Mouse (Mus musculus): ENCODE results near the gene Fam69a. TPM values are rescaled to one million over a fixed set of nuclear protein-coding genes. Genes with fewer than 3 reads are reported as not detected.
"Not testable (repeated sequence)": the region's sequence is repeated elsewhere in the genome, so short reads cannot be mapped to it uniquely, and the experiment has no call there.

Gene Fam69a
- polyA plus RNA-seq, 1 experiment from 2014 or later: 50.0 TPM

DNA sequence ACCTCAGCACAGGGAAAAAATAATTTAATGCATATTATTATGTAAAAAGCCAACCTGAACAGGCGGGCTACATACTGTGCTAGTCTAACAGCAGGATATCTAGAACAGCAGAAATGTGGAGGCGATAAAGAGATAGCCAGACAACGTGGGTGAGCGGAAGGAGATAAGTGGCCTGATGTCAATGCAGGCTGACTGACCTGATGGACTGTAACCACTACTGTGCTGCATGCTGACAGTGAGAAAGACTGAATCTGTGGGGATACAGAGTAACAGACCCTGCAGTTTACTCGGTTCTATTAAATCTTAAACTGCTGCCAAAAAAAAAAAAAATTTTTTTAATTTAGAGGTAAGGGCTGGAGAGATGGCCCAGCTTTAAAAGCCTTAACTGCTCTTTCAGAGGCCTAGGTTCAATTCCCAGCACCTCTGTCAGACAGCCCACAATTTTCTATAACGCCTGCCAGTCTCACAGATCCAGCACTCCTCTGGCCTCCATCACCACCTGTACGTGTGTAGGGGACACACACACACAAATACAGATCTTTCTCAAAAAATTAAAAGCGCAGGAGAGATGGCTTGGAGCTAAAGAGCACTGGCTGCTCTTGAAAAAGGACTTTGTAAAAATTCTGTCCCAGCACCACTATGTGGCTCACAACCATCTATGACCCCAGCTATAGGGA lies 27.1 kb downstream of the Fam69a start:
- peaks cover 3% of the 10 kb centered on the region for H3K4me1 ChIP-seq
- no peak overlapping the region for H3K4me3 ChIP-seq
- no peak overlapping the region for H3K4me2 ChIP-seq
- 80% methylated on average over 8 of the region's 8 CpGs for WGBS
- H3K9me3 ChIP-seq: no peaks in the 10 kb centered on the region
- no peak overlapping the region for H3K9ac ChIP-seq
- no peaks in the 10 kb centered on the region for H3K36me3 ChIP-seq (replicated peaks)
- no peaks in the 10 kb centered on the region for H3K27me3 ChIP-seq (replicated peaks)
- ATAC-seq (replicated peaks): no peak
- no peak overlapping the region for H3K27ac ChIP-seq

DNA sequence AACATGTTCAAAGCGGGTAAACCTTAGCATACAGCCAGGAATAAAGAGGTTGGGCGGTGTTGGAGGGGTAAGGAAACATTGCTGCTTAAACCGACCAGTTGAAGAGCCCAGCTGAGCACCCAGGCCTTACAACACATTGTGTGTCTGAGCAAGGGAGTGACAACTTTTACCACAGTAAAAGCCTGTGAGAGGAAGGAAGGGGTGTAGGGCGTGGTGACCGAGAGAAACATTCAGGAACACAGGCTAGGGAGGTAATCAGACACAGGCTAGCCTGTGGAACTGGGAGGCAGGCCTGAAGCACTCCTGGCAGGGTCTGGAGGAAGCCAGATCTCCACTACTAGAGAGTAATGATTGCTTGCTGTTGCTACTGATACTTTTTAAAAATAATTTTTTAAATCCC lies 36.2 kb downstream of the Fam69a start:
- Histone ChIP-seq H3K4me2 (no peak overlapping the region), H3K27ac (no peak overlapping the region), H3K9me3 (no peaks in the 10 kb centered on the region), H3K9ac (no peak overlapping the region), H3K4me3 (no peak overlapping the region), H3K27me3 (replicated peaks) (no peaks in the 10 kb centered on the region), H3K4me1 (no peaks in the 10 kb centered on the region), H3K36me3 (replicated peaks) (no peaks in the 10 kb centered on the region)
- 86% methylated on average over 5 of the region's 5 CpGs for WGBS
- no peak for ATAC-seq (replicated peaks)

DNA sequence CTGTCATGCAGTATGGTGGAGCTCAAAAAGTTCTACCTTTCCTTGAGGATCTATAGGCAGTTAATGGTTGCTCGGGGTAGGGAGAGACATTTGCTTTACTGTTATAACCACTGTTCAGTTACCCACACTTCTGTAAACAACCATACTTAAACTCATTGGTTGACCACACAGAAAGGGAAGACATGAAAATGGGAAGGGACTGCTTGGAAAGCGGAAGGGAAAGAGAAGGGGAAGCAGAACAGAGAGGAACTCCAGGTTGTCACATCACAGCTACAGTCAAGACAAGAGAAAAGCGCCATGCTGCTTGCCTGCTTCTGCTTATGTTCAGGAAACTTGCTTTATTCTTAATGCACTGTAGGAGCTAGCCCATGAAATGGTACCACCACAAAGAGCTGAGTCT lies 37.3 kb downstream of the Fam69a start:
- Histone ChIP-seq H3K9ac (no peak overlapping the region), H3K27ac (no peak overlapping the region), H3K4me2 (no peak overlapping the region), H3K36me3 (replicated peaks) (no peaks in the 10 kb centered on the region), H3K4me1 (no peaks in the 10 kb centered on the region), H3K27me3 (replicated peaks) (no peaks in the 10 kb centered on the region), H3K9me3 (no peaks in the 10 kb centered on the region), H3K4me3 (no peak overlapping the region)
- 94% methylated on average over 3 of the region's 3 CpGs for WGBS
- ATAC-seq (replicated peaks): no peak

DNA sequence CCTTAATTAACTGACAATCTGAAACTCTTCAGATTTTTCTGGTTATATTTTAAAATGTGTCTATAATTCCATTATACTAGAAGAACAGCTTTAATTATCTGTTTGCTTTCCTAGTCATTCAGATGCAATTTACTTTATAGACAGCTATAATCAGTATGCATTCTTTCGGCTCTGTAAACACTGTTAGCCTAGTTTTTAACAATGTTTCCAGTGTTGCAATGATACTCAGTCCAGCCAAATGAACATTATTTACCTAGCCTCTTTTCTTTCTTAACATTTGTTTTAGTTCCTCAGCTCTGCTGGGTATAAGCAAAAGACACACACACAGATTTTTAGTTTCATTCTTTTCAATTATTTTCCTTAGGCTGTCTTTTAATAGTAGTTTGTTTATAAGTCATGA lies 38.0 kb downstream of the Fam69a start:
- WGBS: 87% methylated on average over 1 of the region's 1 CpGs

DNA sequence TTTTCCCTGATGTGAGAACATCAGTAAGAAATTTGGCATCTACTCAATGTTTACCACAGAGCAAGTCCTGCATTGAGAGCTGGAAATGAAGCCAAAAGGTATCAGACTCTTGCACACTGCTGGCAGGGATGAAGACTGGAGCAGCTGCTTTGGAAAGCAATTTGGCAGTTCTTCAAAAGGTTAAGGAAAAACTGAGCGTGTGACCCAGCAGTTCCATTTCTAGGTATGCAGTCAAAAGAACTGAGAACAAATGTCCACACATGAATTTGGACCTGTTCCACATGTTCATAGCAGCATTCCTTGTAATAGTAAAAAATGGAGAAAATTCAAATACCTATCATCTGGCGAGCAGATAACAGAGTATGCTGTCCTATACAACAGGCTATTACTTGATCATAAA lies 39.3 kb downstream of the Fam69a start:
- no peaks in the 10 kb centered on the region for H3K9me3 ChIP-seq
- ATAC-seq (replicated peaks): no peak
- H3K9ac ChIP-seq: no peak overlapping the region
- no peak overlapping the region for H3K27ac ChIP-seq
- no peaks in the 10 kb centered on the region for H3K27me3 ChIP-seq (replicated peaks)
- H3K36me3 ChIP-seq (replicated peaks): no peaks in the 10 kb centered on the region
- WGBS: 83% methylated on average over 2 of the region's 2 CpGs
- H3K4me1 ChIP-seq: no peaks in the 10 kb centered on the region
- no peak overlapping the region for H3K4me3 ChIP-seq
- no peak overlapping the region for H3K4me2 ChIP-seq

More for the DNA sequence above, 38.0 kb downstream of the Fam69a start:
- no peaks in the 10 kb centered on the region for H3K36me3 ChIP-seq (replicated peaks)
- no peak for ATAC-seq (replicated peaks)
- H3K4me1 ChIP-seq: no peaks in the 10 kb centered on the region
- no peak overlapping the region for H3K9ac ChIP-seq
- H3K27me3 ChIP-seq (replicated peaks): no peaks in the 10 kb centered on the region
- no peaks in the 10 kb centered on the region for H3K9me3 ChIP-seq
- H3K27ac ChIP-seq: no peak overlapping the region
- H3K4me2 ChIP-seq: no peak overlapping the region
- no peak overlapping the region for H3K4me3 ChIP-seq

DNA sequence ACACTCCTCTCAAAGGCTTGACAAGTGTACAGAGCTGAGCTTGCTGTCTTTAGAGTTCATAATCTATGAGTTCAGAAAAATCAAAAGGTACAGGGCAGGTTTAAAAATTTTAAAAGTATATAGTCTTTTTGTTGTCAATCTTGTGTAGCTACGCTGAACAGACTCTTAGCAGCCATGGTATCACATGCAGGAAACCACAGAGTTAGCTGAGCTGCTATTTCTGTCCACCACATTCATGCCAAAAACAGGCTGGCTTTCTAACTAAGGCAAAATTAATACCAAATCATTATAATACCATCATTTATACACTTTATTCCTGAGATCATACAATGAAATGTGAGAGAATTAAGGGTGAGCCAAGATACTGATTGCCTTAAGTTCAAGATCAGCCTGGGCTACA lies 40.4 kb downstream of the Fam69a start:
- Histone ChIP-seq H3K4me1 (no peaks in the 10 kb centered on the region), H3K4me2 (no peak overlapping the region), H3K4me3 (no peak overlapping the region), H3K9me3 (no peaks in the 10 kb centered on the region), H3K27ac (no peak overlapping the region), H3K9ac (no peak overlapping the region), H3K27me3 (replicated peaks) (no peaks in the 10 kb centered on the region), H3K36me3 (replicated peaks) (no peaks in the 10 kb centered on the region)
- 94% methylated on average over 1 of the region's 1 CpGs for WGBS
- ATAC-seq (replicated peaks): no peak

DNA sequence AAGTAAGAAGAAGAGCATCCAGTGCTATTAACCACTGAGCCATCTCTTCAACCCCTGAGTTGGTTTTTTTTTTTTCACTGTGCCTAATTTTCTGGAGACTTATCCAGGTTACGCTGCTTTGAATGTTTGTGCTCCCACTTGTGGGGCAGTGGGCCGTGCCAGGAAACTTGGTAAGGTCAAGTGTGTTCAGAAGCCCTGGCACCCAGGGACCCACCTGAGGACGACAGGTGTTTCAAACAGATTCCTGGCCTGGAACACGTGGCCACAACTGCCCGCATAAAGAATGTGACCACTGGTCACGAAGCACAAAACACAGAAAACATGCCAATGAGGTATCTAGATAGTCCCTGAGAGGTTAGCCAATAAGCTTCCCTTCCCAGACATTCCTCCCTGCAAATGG lies 43.4 kb downstream of the Fam69a start:
- H3K36me3 ChIP-seq (replicated peaks): no peaks in the 10 kb centered on the region
- no peak overlapping the region for H3K27ac ChIP-seq
- no peak overlapping the region for H3K4me2 ChIP-seq
- ATAC-seq (replicated peaks): no peak
- no peaks in the 10 kb centered on the region for H3K9me3 ChIP-seq
- no peaks in the 10 kb centered on the region for H3K27me3 ChIP-seq (replicated peaks)
- H3K9ac ChIP-seq: no peak overlapping the region
- no peaks in the 10 kb centered on the region for H3K4me1 ChIP-seq
- no peak overlapping the region for H3K4me3 ChIP-seq
- WGBS: 92% methylated on average over 6 of the region's 6 CpGs

DNA sequence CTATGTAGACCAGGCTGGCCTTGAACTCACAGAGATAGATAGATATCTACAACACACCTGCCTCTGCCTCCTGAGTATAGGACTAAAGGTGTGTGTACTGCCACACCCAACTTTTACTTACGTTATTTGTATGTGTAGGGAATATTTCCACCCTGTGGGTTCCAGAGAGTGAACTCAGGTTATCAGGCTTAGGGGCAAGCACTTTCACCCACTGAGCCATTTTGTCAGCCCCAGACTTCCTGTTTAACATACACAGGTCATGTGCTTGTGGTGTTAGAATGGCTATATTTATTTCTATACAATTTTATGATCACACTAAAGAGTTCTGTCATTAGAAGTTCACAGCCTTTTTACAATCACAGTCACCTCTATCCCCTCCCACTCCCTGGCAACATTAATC lies 43.9 kb downstream of the Fam69a start:
- H3K9me3 ChIP-seq: no peaks in the 10 kb centered on the region
- H3K4me3 ChIP-seq: no peak overlapping the region
- no peak overlapping the region for H3K27ac ChIP-seq
- H3K27me3 ChIP-seq (replicated peaks): no peaks in the 10 kb centered on the region
- ATAC-seq (replicated peaks): no peak
- H3K9ac ChIP-seq: no peak overlapping the region
- no peak overlapping the region for H3K4me2 ChIP-seq
- no peaks in the 10 kb centered on the region for H3K4me1 ChIP-seq
- WGBS: 82% methylated on average over 1 of the region's 1 CpGs
- no peaks in the 10 kb centered on the region for H3K36me3 ChIP-seq (replicated peaks)

DNA sequence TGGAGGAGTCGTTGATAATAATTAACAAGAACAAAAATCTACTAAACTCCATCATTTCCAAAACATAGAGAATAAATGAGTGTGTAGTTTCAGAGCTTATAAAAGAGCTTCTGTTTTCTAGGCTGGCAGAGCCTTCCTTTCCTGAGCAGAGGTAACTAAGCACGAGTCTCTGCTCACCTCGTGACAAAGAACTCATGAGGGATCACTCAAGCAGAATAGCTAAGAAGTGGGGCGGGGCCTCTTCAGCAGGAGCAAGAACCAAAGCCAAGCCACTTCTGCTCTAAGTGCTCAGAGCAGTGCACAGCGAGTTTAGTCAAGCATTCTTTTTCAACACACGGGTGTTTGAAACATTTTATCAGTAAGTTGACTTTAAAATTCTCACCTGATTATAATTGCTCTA lies 45.7 kb downstream of the Fam69a start:
- Histone ChIP-seq H3K4me3 (no peak overlapping the region), H3K4me2 (no peak overlapping the region), H3K9ac (no peak overlapping the region), H3K27ac (no peak overlapping the region), H3K36me3 (replicated peaks) (no peaks in the 10 kb centered on the region), H3K4me1 (no peaks in the 10 kb centered on the region), H3K27me3 (replicated peaks) (no peaks in the 10 kb centered on the region), H3K9me3 (no peaks in the 10 kb centered on the region)
- 41% methylated on average over 6 of the region's 6 CpGs for WGBS
- no peak for ATAC-seq (replicated peaks)

DNA sequence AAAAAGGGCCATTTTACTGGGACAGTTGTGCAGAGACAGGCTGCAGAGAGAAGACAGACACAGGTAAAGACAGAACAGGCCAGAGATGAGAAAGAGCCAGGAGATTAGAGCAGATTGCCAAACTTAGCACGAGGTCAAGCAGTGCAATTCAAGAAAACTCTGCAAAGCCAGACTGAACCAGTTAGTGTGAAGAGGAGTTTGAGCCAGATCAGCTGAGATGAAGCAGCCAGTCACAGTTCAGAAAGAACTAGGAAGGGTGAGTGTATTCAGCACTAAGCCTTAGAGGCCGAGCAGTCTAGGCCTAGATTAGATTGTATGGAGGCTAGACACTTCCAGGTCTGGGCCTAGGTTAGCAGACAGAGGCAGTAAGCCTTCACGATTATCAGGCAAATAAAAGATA lies 47.2 kb downstream of the Fam69a start:
- Histone ChIP-seq H3K27me3 (replicated peaks) (no peaks in the 10 kb centered on the region), H3K27ac (no peak overlapping the region), H3K9ac (no peak overlapping the region), H3K4me2 (no peak overlapping the region), H3K9me3 (no peaks in the 10 kb centered on the region), H3K36me3 (replicated peaks) (no peaks in the 10 kb centered on the region), H3K4me1 (no peaks in the 10 kb centered on the region), H3K4me3 (no peak overlapping the region)
- 73% methylated on average over 3 of the region's 3 CpGs for WGBS
- no peak for ATAC-seq (replicated peaks)

DNA sequence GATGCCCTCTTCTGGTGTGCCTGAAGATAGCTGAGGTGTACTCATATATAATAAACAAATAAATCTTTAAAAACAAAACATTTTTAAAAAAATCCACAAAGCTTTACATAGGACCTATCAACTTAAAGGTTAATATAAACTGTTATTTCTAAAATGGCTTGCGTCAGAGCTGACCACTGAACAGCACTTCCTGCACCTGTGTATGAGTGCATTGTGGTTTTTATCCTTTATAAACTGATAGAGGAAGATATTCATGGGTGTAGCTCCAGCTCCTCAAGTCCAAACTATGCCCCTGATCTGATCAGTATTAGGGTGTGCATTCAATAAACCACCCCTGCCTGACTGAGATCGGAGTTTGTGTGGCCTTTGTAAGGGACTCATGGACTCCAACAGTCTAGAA lies 48.0 kb downstream of the Fam69a start:
- Histone ChIP-seq H3K27me3 (replicated peaks) (no peaks in the 10 kb centered on the region), H3K9me3 (no peaks in the 10 kb centered on the region), H3K4me3 (no peak overlapping the region), H3K9ac (no peak overlapping the region), H3K4me1 (no peaks in the 10 kb centered on the region), H3K4me2 (no peak overlapping the region), H3K36me3 (replicated peaks) (no peaks in the 10 kb centered on the region), H3K27ac (no peak overlapping the region)
- WGBS: 96% methylated on average over 2 of the region's 2 CpGs
- no peak for ATAC-seq (replicated peaks)

DNA sequence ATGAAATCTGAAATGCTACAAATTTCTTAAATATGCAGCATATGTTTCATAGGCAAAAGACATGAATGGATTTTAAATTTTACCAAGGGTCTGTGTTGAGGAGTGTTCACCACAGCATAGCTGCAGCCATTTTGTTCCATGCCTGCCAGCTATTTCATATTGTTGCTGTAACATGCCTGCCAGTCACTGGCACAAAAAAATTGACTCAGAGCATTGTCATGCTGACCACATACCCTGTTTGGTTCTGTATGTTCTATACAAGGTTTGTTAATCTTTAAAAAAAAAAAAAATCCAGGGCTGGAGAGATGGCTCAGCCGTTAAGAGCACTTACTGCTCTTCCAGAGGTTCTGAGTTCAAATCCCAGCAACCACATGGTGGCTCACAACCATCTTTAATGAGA lies 48.4 kb downstream of the Fam69a start:
- not testable (repeated sequence) for ATAC-seq (replicated peaks); H3K36me3 ChIP-seq (replicated peaks); H3K27me3 ChIP-seq (replicated peaks); H3K9ac ChIP-seq; H3K4me1 ChIP-seq; H3K4me2 ChIP-seq; H3K9me3 ChIP-seq; H3K4me3 ChIP-seq; H3K27ac ChIP-seq
- WGBS: 51% methylated on average over 1 of the region's 1 CpGs

DNA sequence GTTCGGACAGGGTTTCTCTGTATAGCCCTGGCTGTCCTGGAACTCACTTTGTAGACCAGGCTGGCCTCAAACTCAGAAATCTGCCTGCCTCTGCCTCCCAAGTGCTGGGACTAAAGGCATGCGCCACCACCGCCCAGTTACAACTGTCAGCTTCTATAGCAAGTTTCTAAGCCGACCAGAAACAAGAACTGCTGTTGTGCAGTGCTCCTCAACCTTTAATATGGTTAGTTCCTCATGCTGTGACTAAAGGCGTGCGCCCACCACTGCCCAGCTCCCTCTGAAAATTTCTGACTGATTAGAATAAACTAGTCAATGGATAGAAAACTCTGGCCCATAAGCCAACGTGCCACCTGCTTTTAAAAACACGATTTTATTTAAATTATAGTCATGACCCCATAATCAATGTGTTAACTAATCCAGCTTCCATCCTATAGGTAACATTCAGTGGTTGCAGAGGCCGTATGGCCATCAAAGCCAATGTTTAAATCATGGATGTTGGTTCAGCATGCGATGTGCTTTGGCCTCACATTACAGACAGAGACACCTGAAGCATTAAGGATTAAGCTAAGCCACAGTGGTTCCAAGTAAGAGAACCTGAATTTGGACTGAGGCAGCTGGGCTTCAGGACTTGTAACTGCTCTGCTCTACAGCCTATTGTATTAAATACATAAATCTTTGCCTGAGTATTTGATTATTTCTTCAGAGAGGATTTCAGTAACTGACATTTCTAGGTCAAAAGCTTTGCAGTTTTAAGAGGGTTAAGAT lies 50.1 kb downstream of the Fam69a start:
- Histone ChIP-seq H3K4me3 (no peak overlapping the region), H3K9me3 (no peaks in the 10 kb centered on the region), H3K36me3 (replicated peaks) (no peaks in the 10 kb centered on the region), H3K4me2 (no peak overlapping the region), H3K27ac (no peak overlapping the region), H3K4me1 (no peaks in the 10 kb centered on the region), H3K9ac (no peak overlapping the region), H3K27me3 (replicated peaks) (no peaks in the 10 kb centered on the region)
- 89% methylated on average over 10 of the region's 10 CpGs for WGBS
- no peak for ATAC-seq (replicated peaks)
